Mouse (Mus musculus): ENCODE data around the gene Gm21739.
"Not testable (repeated sequence)": the region's sequence is repeated elsewhere in the genome, so short reads cannot be mapped to it uniquely, and the experiment has no call there.

Gene Gm21739

GRCm38 (mm10) chrY:44264344-44264743 lies at the start of gene Gm21739:
Gene Gm21739, minus strand, starts transcription at chrY:44264444.
- DNase-seq (ENCODE audit: low spot score) = not testable (repeated sequence)

All from testis, postnatal 10 days (tissue).